Mouse (Mus musculus): ENCODE results near the gene Sash1.

- TF ChIP-seq CTCF (IDR thresholded peaks at IDR 0.05; ENCODE audit: borderline replicate concordance, control insufficient read depth, extremely low read depth, insufficient read depth, low read length, poor library complexity), result no peak
- no peak for TF ChIP-seq POLR2A (IDR thresholded peaks at IDR 0.05; ENCODE audit: control insufficient read depth, extremely low read depth, insufficient read depth, low read length, poor library complexity)
Measured at GRCm38 (mm10) chr10:8779842-8780241, 106.0 kb downstream of the Sash1 start.
